Mouse (Mus musculus) skeletal muscle tissue, postnatal 0 days (tissue): ENCODE results near the gene Odf2. TPM values are rescaled to one million over a fixed set of nuclear protein-coding genes. Genes with fewer than 3 reads are reported as not detected.

Experiments used
- microRNA-seq, 2 experiments: library from miRNA; unstranded; fragments of <30 nt; microRNA quantifications; one replicate each; pipeline ENCODE4; 2016
- polyA plus RNA-seq: library from polyadenylated mRNA; unstranded; fragments of >200 nt; fragmentation: Nextera tagmentation; extraction: Ambion mirVana; gene quantifications from 2 replicates; pipeline ENCODE4 v1.2.1, GENCODE M21; 2015

Gene Odf2
- polyA plus RNA-seq = 21.8 and 27.7 TPM in 2 replicates

DNA sequence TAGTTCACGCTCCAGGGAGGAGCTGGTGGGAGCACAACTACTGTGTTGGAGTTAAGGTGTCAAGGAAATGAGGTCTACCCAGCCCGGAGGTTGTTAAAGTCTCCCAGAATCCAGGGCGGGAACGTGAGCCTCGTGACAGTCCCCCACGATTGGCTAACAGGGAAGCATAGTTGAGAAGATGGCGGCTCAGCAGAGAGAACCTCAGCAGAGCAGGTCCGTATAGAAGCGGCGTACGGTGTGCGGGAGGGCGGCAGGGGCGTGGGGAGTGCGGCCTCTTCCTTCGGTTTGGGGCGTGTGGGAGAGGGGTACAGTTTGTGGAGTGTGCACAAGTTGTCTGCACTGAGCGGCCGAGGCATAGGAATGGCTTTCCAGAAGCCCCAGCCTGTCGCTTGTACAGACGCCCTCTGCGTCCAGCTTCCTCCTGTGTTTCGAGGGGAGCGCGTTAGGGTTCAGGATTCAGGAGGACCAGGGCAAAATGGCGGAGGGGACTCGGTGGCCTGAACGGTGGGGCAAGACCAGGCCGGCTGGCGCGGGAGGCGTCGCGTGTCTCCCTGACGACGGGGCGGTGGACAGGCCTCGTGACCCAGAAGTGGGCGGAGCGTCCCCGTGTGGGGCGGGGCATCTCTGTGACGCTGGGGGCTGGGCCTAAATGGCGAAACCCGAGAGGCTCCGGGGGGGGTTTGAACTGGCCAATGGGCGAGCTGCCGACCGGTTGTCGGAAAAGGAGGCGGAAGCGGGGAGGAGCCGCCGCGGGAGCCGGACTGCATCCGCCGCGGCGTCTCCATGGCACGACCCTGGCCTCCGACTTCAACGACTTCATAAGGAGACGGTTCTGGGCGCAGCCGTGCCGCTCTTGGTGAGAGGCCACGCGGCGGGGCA is at the start of gene Odf2:
Odf2 (plus strand) TSS at position 156 of the 879 bp plus-strand sequence.

DNA sequence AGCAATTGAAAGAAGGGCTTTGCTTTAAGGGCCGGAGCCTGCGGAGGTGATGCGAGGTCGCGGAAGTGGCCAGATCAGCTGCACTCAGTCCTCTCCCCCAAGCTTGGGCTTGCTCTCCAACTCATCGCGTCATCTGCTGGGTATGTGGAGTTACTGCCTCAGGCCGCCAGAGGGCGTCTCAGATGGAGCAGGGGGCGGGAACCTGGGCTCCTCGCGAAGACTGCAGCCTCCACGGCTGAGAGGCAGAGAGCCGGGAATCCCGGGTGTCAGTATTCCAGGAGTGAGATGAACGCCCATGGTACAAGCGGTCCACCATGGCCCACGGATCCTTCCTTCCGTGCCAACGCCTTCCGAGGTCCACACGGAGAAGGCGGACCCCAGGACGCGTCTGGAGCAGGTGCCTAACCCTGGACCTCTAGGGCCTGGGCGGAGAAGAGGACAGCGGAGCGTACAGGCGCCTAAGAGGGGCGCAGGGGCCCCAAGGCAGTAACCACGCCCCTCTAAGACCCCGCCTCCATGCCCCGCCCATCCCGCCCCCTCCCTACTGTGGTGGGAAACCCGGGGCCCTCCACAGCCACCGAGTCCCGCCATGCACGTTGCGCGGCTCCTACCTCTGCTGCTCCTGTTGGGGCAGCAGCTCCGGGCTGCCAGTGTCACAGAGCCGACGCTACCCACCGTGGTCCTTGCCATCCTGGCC is 19.9 kb upstream of the Odf2 start, which contains the start of gene Cercam:
Cercam (plus strand) TSS at position 216 of the 697 bp plus-strand sequence.

DNA sequence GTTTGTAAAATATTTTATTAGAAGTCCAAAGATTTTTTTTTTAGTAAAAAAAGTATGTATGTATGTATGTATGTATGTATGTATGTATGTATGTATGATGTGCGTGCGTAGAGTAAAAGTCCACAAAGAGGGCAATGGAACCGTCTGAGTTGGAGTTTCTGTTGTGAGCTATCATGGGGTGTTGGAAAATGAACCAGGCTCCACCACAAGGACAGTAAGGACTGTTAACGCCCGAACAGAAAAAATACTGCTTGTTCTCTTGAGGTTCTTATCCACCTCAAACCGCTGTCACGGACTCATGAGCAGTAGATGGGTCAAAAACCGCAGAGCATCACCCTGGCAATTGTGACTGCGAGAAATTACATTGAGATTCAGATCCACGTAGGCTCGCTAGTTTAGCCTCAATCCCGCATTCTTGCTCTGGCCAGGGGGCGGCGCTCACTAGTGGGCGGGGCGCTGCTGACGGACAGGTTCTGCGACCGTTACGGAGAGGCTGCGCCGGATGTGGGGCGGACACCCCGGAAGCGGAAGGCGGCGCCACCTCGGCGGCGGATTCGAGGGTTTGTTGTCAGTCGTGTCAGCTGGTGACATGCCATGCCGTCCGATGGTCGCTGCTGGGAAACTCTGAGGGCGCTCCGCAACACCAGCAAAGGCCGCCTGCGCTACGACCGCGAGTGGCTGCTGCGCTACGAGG is 46.0 kb downstream of the Odf2 start, which contains the start of gene Gle1:
Gle1 (plus strand) TSS at position 521 of the 694 bp plus-strand sequence.

DNA sequence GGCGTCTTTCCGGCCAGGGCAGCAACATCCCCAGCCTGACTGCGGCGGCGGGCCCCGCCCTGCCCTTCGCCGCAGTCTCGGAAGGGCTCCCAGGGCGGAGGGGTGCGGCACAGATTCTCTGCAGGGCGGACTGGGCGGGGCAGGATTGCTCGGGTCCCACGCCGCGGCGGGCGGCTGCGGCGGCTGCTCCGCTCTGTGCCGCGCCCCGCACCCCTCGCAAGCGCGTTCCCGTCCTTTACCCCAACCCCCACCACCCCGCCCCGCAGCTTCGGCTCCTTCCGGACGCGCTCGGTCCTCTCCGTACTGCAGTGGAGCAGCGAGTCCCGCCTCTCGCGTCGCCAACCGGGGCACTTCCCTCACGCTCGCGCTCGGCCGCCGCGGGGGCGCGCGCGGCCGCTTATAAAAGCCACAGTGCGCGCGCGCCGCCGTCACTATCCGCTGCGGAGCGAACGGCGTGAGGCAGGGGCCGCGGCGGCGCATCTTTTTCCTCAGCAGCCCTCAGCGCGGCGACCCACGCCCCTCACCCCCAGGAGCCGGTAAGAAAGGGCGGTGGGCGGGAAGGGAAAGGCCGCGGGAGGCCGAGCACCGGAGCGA is 76.3 kb downstream of the Odf2 start, which contains the start of gene Sptan1:
Sptan1 (plus strand) TSS at position 311 of the 594 bp plus-strand sequence.

Small RNA genes within 50 kb of the gene (microRNA-seq; reads per million reads assigned to microRNA genes)
- 0 reads per million in 2 experiments for gene Mir219a-2
- 0 reads per million in 2 experiments for gene Mir219b

Other genes with a start within 250 kb of the Odf2 start
- not detected in 2 replicates for gene Gm13420, start 137.5 kb upstream of the Odf2 start, polyA plus RNA-seq
- not detected in 2 replicates for gene Gm13547, start 129.9 kb upstream of the Odf2 start, polyA plus RNA-seq
- 7.7 and 10.6 TPM in 2 replicates for gene Coq4, start 101.7 kb upstream of the Odf2 start, polyA plus RNA-seq
- gene Trub2, start 100.7 kb upstream of the Odf2 start, polyA plus RNA-seq = 15.9 and 16.0 TPM in 2 replicates
- 5.2 and 6.6 TPM in 2 replicates for gene Slc27a4, start 86.6 kb upstream of the Odf2 start, polyA plus RNA-seq
- 15.4 and 17.0 TPM in 2 replicates for gene Urm1, start 69.1 kb upstream of the Odf2 start, polyA plus RNA-seq
- 15.9 and 20.9 TPM in 2 replicates for gene Cercam, start 20.1 kb upstream of the Odf2 start, polyA plus RNA-seq
- gene Gle1, start 46.2 kb downstream of the Odf2 start, polyA plus RNA-seq = 24.8 and 25.7 TPM in 2 replicates
- 53.7 and 54.5 TPM in 2 replicates for gene Sptan1, start 76.3 kb downstream of the Odf2 start, polyA plus RNA-seq
- gene Wdr34, start 159.7 kb downstream of the Odf2 start, polyA plus RNA-seq = 12.5 and 13.9 TPM in 2 replicates
- 133 and 153 TPM in 2 replicates for gene Set, start 168.2 kb downstream of the Odf2 start, polyA plus RNA-seq
- 3.1 and 3.2 TPM in 2 replicates for gene Pkn3, start 188.5 kb downstream of the Odf2 start, polyA plus RNA-seq
- 7.4 and 9.1 TPM in 2 replicates for gene Zdhhc12, start 204.4 kb downstream of the Odf2 start, polyA plus RNA-seq
- 3.4 and 4.3 TPM in 2 replicates for gene Zer1, start 235.4 kb downstream of the Odf2 start, polyA plus RNA-seq
- gene Tbc1d13, start 244.5 kb downstream of the Odf2 start, polyA plus RNA-seq = 2.5 and 4.2 TPM in 2 replicates